Mouse (Mus musculus): Measurements from ENCODE around the gene Thrb. TPM values are rescaled to one million over a fixed set of nuclear protein-coding genes. Genes with fewer than 3 reads are reported as not detected.

Thrb gene
- 1.5 and 1.7 TPM in 2 replicates for polyA plus RNA-seq (2015; fragmentation: Nextera tagmentation; extraction: Ambion mirVana)

DNA sequence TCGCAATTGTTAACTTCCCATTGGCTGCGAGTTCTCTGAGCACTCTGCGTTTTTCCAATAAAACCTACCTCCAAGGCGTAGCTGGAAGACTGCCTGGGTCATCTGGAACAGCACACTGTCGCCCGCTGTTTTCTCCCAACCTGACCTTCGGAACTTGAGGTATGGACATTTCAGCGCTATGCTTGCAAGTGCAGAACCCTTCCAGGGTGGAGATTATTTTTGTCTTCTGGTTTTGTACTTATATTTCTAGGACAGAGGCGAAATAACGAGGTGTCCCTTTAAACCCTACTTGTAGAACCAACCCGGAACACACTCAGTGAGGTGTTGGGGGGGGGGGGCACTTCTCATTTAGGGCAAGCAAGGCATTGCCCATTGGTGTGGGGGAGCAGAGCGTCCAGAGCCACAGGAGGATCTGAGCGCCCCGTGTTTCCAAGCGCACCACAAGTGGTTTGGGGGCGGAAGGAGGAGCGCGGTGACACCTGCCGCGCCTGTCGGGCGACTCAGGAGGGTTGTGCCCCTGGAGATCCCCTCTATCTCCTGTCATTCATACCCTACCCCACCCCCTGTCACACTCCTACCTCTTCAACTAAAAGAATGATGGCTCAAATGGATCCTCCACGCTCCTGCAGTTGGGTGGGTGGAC is at the start of gene Thrb:
Gene Thrb (plus strand): TSS at position 576 of the 643 bp plus-strand sequence.
- Histone ChIP-seq H3K4me2 (ENCODE audit: low read depth, low read length) (peak within 1 kb of the TSS; percentile 99), H3K27ac (ENCODE audit: low read length) (no peak within 1 kb of the TSS), H3K36me3 (ENCODE audit: control insufficient read depth, insufficient read depth, low read length) (no peaks in the 10 kb centered on the region), H3K9me3 (ENCODE audit: control insufficient read depth, low read length) (no peaks in the 10 kb centered on the region), H3K4me3 (ENCODE audit: low read length) (peak within 1 kb of the TSS; percentile 77), H3K4me1 (replicated peaks; ENCODE audit: control insufficient read depth, insufficient read depth, low read length) (peaks cover 12% of the 10 kb centered on the region; the same call in 1 of the 2 replicates), H3K27me3 (ENCODE audit: control insufficient read depth, insufficient read depth, low read depth, low read length) (peaks cover 22% of the 10 kb centered on the region), H3K9ac (ENCODE audit: low read length) (peak within 1 kb of the TSS; percentile 70)
- ATAC-seq (ENCODE audit: low read depth) = peak; percentile 8; the same call in 1 of the 2 replicates
- WGBS = 2% methylated on average over 23 of the region's 23 CpGs

DNA sequence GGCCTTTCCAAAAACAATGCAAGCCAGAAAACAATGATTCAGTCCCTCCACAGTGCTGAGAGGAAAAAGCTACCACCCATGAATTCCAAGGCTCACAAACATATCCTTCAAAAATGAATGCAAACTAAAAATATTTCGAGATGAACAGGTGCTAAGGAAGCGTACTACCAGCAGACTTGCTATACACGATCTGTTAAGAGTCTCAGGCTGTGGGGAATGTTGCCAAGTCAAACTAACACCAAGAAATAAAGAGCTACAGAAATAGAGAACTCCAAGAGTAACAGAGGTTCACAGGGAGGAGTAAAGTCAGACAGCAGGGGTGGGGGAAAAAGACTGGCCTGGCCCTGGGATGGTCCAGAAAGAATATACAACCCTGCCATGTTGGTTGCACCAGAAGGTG is 38.4 kb upstream of the Thrb start:
- 47% methylated on average over 3 of the region's 3 CpGs for WGBS
- ATAC-seq (ENCODE audit: low read depth) = peak; percentile 57; the same call in 1 of the 2 replicates
- H3K4me2 ChIP-seq (ENCODE audit: low read depth, low read length) = no peak overlapping the region
- no peak overlapping the region for H3K9ac ChIP-seq (ENCODE audit: low read length)
- no peaks in the 10 kb centered on the region for H3K36me3 ChIP-seq (ENCODE audit: control insufficient read depth, insufficient read depth, low read length)
- no peaks in the 10 kb centered on the region for H3K9me3 ChIP-seq (ENCODE audit: control insufficient read depth, low read length)
- H3K27me3 ChIP-seq (ENCODE audit: control insufficient read depth, insufficient read depth, low read depth, low read length) = no peaks in the 10 kb centered on the region
- H3K4me1 ChIP-seq (replicated peaks; ENCODE audit: control insufficient read depth, insufficient read depth, low read length) = 0 out of 2 replicates have a peak, but pooled peaks cover 3% of the 10 kb centered on the region
- H3K4me3 ChIP-seq (ENCODE audit: low read length) = no peak overlapping the region
- H3K27ac ChIP-seq (ENCODE audit: low read length) = no peak overlapping the region

DNA sequence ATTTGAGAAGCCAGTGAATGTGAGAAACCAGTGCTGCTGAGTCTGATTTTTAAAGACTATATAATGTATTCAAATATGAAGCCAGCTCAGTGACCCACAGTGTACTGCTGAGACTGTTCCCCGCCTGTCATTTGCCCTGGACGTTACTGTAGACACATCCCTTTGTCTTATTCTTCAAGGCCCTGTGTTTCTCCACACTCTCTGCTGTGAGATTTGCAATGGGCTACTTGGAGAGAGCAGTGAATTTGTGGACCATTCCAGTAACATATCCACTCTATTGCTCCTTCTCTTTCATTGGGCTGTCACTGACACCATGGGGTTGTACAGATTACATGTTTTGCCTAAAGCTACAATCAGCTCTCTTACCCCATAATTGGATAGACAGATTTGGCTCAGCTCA is 36.1 kb upstream of the Thrb start:
- whole genome bisulfite sequencing = 67% methylated on average over 2 of the region's 2 CpGs
- H3K36me3 ChIP-seq (ENCODE audit: control insufficient read depth, insufficient read depth, low read length) = no peaks in the 10 kb centered on the region

GRCm38 (mm10) chr14:17629215-17629614 is 30.8 kb upstream of the Thrb start:
- Histone ChIP-seq H3K4me3 (ENCODE audit: low read length) (no peak overlapping the region), H3K9me3 (ENCODE audit: control insufficient read depth, low read length) (no peaks in the 10 kb centered on the region), H3K9ac (ENCODE audit: low read length) (no peak overlapping the region), H3K4me1 (replicated peaks; ENCODE audit: control insufficient read depth, insufficient read depth, low read length) (peaks cover 5% of the 10 kb centered on the region; the same call in 1 of the 2 replicates), H3K27ac (ENCODE audit: low read length) (no peak overlapping the region), H3K36me3 (ENCODE audit: control insufficient read depth, insufficient read depth, low read length) (no peaks in the 10 kb centered on the region), H3K27me3 (ENCODE audit: control insufficient read depth, insufficient read depth, low read depth, low read length) (no peaks in the 10 kb centered on the region), H3K4me2 (ENCODE audit: low read depth, low read length) (no peak overlapping the region)
- no peak for ATAC-seq (ENCODE audit: low read depth)
- 49% methylated on average over 5 of the region's 5 CpGs for WGBS

More for the DNA sequence above, 36.1 kb upstream of the Thrb start:
- 0 out of 2 replicates have a peak, but pooled peaks cover 3% of the 10 kb centered on the region for H3K4me1 ChIP-seq (replicated peaks; ENCODE audit: control insufficient read depth, insufficient read depth, low read length)
- no peak overlapping the region for H3K4me3 ChIP-seq (ENCODE audit: low read length)
- no peaks in the 10 kb centered on the region for H3K27me3 ChIP-seq (ENCODE audit: control insufficient read depth, insufficient read depth, low read depth, low read length)
- no peak overlapping the region for H3K4me2 ChIP-seq (ENCODE audit: low read depth, low read length)
- ATAC-seq (ENCODE audit: low read depth) = no peak
- no peak overlapping the region for H3K27ac ChIP-seq (ENCODE audit: low read length)
- H3K9ac ChIP-seq (ENCODE audit: low read length) = no peak overlapping the region
- no peaks in the 10 kb centered on the region for H3K9me3 ChIP-seq (ENCODE audit: control insufficient read depth, low read length)

- Histone ChIP-seq H3K27ac (ENCODE audit: low read length) (no peak overlapping the region), H3K4me2 (ENCODE audit: low read depth, low read length) (peak overlapping the region; percentile 37), H3K9me3 (ENCODE audit: control insufficient read depth, low read length) (no peaks in the 10 kb centered on the region), H3K9ac (ENCODE audit: low read length) (no peak overlapping the region), H3K4me1 (replicated peaks; ENCODE audit: control insufficient read depth, insufficient read depth, low read length) (peaks cover 5% of the 10 kb centered on the region; the same call in 1 of the 2 replicates), H3K36me3 (ENCODE audit: control insufficient read depth, insufficient read depth, low read length) (no peaks in the 10 kb centered on the region), H3K4me3 (ENCODE audit: low read length) (no peak overlapping the region), H3K27me3 (ENCODE audit: control insufficient read depth, insufficient read depth, low read depth, low read length) (no peaks in the 10 kb centered on the region)
- WGBS = 6% methylated on average over 19 of the region's 19 CpGs
- ATAC-seq (ENCODE audit: low read depth) = peak; percentile 77
Observed at GRCm38 (mm10) chr14:17632887-17633522, 27.1 kb upstream of the Thrb start.

- no peak overlapping the region for H3K27ac ChIP-seq (ENCODE audit: low read length)
- no peak overlapping the region for H3K9ac ChIP-seq (ENCODE audit: low read length)
- H3K36me3 ChIP-seq (ENCODE audit: control insufficient read depth, insufficient read depth, low read length) = no peaks in the 10 kb centered on the region
- no peak overlapping the region for H3K4me3 ChIP-seq (ENCODE audit: low read length)
- H3K9me3 ChIP-seq (ENCODE audit: control insufficient read depth, low read length) = no peaks in the 10 kb centered on the region
- 54% methylated on average over 3 of the region's 3 CpGs for WGBS
- no peak for ATAC-seq (ENCODE audit: low read depth)
- peaks cover 5% of the 10 kb centered on the region; the same call in 1 of the 2 replicates for H3K4me1 ChIP-seq (replicated peaks; ENCODE audit: control insufficient read depth, insufficient read depth, low read length)
- H3K27me3 ChIP-seq (ENCODE audit: control insufficient read depth, insufficient read depth, low read depth, low read length) = no peaks in the 10 kb centered on the region
- H3K4me2 ChIP-seq (ENCODE audit: low read depth, low read length) = no peak overlapping the region
Observed at GRCm38 (mm10) chr14:17636971-17637370, 23.1 kb upstream of the Thrb start.

DNA sequence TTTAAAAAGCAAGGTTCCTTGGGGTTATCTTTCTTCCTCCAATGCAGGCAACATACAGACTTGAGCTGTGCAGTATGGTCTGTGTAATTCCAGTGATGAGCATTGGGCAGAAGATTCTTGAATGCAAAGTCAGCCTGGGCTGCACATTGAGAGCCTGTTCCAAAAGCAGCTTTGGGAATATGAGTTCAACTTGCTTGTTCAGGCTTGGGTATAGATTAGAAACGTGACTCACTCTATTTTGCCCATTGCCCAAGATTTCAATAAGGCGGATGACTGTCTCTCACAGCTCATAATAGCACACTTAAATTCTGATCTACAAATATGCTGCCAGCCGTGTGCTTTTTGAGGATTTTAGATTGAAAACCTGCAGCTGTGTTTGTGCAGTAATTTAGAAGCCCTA is 18.3 kb upstream of the Thrb start:
- H3K4me3 ChIP-seq (ENCODE audit: low read length) = no peak overlapping the region
- no peaks in the 10 kb centered on the region for H3K27me3 ChIP-seq (ENCODE audit: control insufficient read depth, insufficient read depth, low read depth, low read length)
- H3K36me3 ChIP-seq (ENCODE audit: control insufficient read depth, insufficient read depth, low read length) = no peaks in the 10 kb centered on the region
- ATAC-seq (ENCODE audit: low read depth) = no peak
- no peak overlapping the region for H3K4me2 ChIP-seq (ENCODE audit: low read depth, low read length)
- H3K9me3 ChIP-seq (ENCODE audit: control insufficient read depth, low read length) = no peaks in the 10 kb centered on the region
- no peak overlapping the region for H3K27ac ChIP-seq (ENCODE audit: low read length)
- 45% methylated on average over 3 of the region's 3 CpGs for WGBS
- no peak overlapping the region for H3K9ac ChIP-seq (ENCODE audit: low read length)
- H3K4me1 ChIP-seq (replicated peaks; ENCODE audit: control insufficient read depth, insufficient read depth, low read length) = no peaks in the 10 kb centered on the region

DNA sequence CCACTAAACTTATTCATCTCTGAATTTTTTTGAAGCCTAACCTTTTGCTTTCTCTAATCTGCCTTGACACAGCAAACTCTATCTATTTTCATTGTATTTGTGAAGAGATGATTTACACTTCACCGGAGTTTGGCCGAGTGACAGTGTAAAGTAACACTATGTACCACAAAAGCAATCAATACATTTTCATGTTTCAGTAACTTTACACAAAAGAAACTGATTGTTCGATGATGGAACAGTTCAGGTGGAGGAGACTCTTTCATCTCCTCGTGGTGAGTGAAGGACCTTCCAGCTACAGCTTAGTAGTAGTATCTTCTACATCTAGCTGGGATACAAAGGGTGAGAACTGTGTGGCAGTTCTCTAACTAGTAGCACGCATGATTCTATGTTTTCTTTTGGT is 5.0 kb upstream of the Thrb start:
- no peak overlapping the region for H3K4me2 ChIP-seq (ENCODE audit: low read depth, low read length)
- H3K4me1 ChIP-seq (replicated peaks; ENCODE audit: control insufficient read depth, insufficient read depth, low read length) = peaks cover 6% of the 10 kb centered on the region; the same call in 1 of the 2 replicates
- 78% methylated on average over 5 of the region's 5 CpGs for WGBS
- ATAC-seq (ENCODE audit: low read depth) = no peak
- H3K27me3 ChIP-seq (ENCODE audit: control insufficient read depth, insufficient read depth, low read depth, low read length) = peaks cover 6% of the 10 kb centered on the region; the same call in 1 of the 2 replicates
- H3K9ac ChIP-seq (ENCODE audit: low read length) = no peak overlapping the region
- no peaks in the 10 kb centered on the region for H3K36me3 ChIP-seq (ENCODE audit: control insufficient read depth, insufficient read depth, low read length)
- H3K4me3 ChIP-seq (ENCODE audit: low read length) = no peak overlapping the region
- H3K9me3 ChIP-seq (ENCODE audit: control insufficient read depth, low read length) = no peaks in the 10 kb centered on the region
- no peak overlapping the region for H3K27ac ChIP-seq (ENCODE audit: low read length)

GRCm38 (mm10) chr14:17659031-17659430 is 1.0 kb upstream of the Thrb start:
- 0% methylated on average over 9 of the region's 10 CpGs for WGBS
- H3K9ac ChIP-seq (ENCODE audit: low read length) = peak overlapping the region; percentile 70
- peak overlapping the region; percentile 77 for H3K4me3 ChIP-seq (ENCODE audit: low read length)
- peak overlapping the region; percentile 99 for H3K4me2 ChIP-seq (ENCODE audit: low read depth, low read length)
- peak; percentile 60 for ATAC-seq (ENCODE audit: low read depth)
- peaks cover 12% of the 10 kb centered on the region; the same call in 1 of the 2 replicates for H3K4me1 ChIP-seq (replicated peaks; ENCODE audit: control insufficient read depth, insufficient read depth, low read length)
- H3K27ac ChIP-seq (ENCODE audit: low read length) = no peak overlapping the region
- H3K27me3 ChIP-seq (ENCODE audit: control insufficient read depth, insufficient read depth, low read depth, low read length) = peaks cover 22% of the 10 kb centered on the region
- no peaks in the 10 kb centered on the region for H3K9me3 ChIP-seq (ENCODE audit: control insufficient read depth, low read length)
- no peaks in the 10 kb centered on the region for H3K36me3 ChIP-seq (ENCODE audit: control insufficient read depth, insufficient read depth, low read length)

Measured in lung, embryonic 16.5 days (tissue).